Mouse (Mus musculus) granulocyte monocyte progenitor cell, adult 5-6 weeks (primary cell): Measurements from ENCODE around the gene Znrd1. TPM values are rescaled to one million over a fixed set of nuclear protein-coding genes. Genes with fewer than 3 reads are reported as not detected.

Experiments used
- ATAC-seq: replicated peaks from 2 replicates; pipeline ENCODE4 v1.8.0; 2016; ENCODE audit warnings: mild to moderate bottlenecking, moderate TSS enrichment, inconsistent platforms; ENCODE audit not compliant: poor library complexity, severe bottlenecking
- total RNA-seq, 2 experiments: library from RNA; stranded (forward) in 1 of 2; stranded (reverse) in 1 of 2; fragments of 200-712, 200-1000 nt in 1 of 2; fragments of >200 nt in 1 of 2; fragmentation: Nextera tagmentation in 1 of 2; gene quantifications; 2 replicates each; pipeline ENCODE4 v1.2.3; 2014 to 2017

Znrd1 gene
- total RNA-seq, 2 experiments from 2014 or later = 25.6 to 134 TPM

DNA sequence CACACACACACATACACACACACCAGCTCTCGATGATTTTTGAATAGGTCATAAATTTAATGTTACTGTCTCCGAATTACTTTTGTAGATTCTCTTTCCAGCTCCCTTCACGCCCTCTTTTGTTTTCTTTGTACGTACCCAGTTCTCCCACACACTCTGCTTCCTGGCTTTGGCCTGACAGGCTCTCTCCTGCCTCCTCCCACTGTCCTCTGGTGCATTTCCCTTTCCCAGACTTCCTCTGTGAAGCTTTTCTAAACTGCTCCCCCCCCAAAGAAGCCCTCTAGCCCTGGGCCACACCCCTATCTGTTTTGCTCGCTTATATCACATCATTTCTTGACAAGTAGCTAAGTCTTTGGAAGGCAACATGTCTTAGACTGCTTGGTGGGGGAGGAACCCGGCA is 28.1 kb downstream of the Znrd1 start:
- ATAC-seq = no peak

DNA sequence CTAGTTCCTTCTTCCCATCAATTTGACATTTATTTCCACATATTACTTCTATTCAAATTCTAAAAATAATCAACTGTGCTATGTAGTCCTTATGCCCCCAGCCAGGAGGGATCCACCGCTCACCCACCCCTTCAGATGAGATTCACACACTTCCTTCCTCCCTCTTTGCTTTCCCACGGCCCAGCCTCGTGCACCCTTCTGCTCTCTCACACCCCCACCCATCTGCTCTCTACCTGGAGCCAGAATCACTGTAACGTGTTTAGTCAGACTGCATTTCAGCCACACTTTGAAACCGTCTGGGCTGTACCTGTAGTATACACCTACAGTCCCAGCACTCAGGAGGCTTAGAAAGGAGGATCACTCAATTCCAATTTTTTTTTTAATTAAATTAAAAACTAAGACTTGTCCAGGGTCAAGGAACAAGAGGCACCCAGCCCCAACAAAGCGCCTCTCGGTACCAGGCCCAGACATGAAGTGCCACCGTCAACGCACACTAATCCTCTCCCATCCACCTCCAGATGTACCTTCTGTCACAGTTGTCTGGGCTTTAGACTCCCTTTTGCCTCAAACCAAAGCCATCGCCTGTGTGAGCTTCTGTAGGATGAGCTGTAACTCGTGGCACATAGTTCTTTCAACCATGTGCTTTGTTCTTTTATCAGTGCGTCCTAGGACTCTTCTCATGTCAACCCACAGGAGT is 29.0 kb downstream of the Znrd1 start:
- no peak for ATAC-seq

GRCm38 (mm10) chr17:36927496-36928120 is 30.8 kb downstream of the Znrd1 start:
- no peak for ATAC-seq

DNA sequence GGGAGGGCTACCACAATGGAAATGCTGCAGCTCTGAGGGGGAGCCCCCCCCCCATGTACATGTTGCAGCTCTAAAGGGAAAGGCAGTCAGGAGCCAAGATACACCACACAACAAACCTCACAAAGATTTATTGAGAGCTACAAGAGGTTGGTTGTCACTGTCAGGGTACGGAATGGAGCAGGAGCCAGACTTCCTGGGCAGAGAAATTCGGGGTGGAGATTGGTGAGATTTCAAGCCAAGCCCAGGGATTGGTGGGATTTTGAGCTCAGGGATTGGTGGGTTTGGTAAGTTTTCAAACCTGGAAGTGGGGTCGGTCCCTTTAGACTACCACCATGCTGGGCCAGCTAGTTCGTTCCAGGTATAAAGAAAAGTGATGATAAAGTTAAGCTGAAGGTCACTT is 34.9 kb downstream of the Znrd1 start:
- ATAC-seq = no peak

DNA sequence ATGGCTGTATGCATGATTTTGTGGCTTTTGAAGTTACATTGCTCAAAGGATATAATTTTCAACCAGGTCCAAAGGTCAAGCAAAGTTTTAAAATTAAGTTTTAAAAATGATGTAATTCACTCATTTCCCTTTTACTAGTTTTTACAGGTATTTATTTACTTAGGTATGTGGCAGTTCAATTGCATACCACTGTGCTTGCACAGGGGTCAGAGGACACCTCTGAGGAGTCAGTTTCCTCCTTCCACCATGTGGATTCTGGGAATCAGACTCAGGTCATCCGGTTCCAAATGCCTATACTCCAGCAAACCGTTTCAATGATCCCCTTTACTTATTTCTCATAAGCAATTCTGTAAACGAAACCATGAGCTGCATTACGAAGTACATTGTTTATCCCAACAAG is 35.6 kb downstream of the Znrd1 start:
- no peak for ATAC-seq

GRCm38 (mm10) chr17:36920239-36920638 is 38.1 kb downstream of the Znrd1 start:
- ATAC-seq = no peak

DNA sequence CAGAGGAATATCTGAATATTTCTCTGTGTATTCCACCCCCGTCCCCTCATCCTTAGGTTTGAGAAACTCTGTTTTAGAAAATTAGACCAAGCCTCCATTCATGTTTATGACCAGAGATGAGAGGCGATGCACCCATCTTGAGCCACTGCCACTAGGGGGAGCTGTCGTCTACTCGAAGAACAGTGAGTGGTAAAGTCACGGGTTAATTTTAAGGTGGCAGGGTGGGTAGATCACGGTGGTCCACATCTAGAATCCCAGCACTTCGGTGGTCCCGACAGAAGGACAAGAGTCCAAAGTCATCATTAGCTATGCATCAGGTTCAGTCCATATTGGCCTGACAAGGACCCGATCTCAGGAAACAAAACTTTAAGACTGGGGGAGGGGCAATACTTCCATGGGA is 43.3 kb downstream of the Znrd1 start:
- peak; percentile 62; the same call in 1 of the 2 replicates for ATAC-seq

DNA sequence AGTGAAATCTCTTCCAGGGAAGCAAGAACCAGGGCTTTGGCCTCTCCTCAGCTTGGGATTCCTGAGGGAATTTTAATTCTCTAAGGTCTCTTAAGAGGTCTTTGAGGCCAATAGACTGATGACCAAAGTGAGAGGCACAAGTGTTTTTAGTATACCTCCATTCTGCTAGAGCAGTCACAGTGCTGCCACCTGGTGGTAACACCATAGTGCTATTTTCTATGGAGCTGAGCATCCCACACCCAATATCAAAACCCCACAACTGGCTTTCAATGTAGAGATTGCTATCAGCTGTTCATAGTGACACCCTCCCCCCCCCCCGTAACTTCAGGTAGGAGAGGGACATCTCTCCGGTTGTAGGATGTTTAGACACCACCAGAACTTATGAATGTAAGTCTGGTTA is 44.3 kb downstream of the Znrd1 start:
- ATAC-seq = peak; percentile 77

GRCm38 (mm10) chr17:36912031-36912430 is 46.3 kb downstream of the Znrd1 start:
- ATAC-seq = no peak

- ATAC-seq = no peak
These were observed 48.6 kb downstream of the Znrd1 start for GRCm38 (mm10) chr17:36909802-36910201.

DNA sequence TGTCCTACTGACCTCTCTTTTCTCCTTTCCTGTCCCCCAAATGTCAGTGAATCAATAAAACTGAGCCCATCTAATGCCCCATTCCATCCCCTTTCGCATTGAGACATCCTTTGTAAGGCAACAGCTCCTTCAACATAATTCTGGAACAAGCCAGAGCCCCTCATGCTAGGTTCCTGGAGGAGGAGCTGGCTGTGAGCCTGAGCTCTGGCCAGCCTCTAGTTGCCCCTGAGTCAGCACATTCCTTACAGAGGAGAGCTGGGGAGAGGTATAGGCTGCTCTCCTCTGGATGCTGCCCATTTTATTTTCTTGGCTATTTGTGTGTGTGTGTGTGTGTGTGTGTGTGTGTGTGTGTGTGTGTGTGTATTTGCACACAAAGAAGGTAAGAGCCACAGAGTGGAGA is 50.1 kb downstream of the Znrd1 start:
- no peak for ATAC-seq

Other genes starting within 250 kb of the Znrd1 start
- not detected in 2 replicates for gene H2-M10.5, start 185.6 kb downstream of the Znrd1 start, total RNA-seq (2014; fragmentation: Nextera tagmentation)
- not detected in 2 replicates for gene H2-M10.5, start 185.6 kb downstream of the Znrd1 start, total RNA-seq (2017)
- not detected in 2 replicates for gene H2-M10.6, start 146.4 kb downstream of the Znrd1 start, total RNA-seq (2014; fragmentation: Nextera tagmentation)
- not detected in 2 replicates for gene H2-M10.6, start 146.4 kb downstream of the Znrd1 start, total RNA-seq (2017)
- 16.1 and 25.1 TPM in 2 replicates for gene Trim26, start 121.4 kb downstream of the Znrd1 start, total RNA-seq (2014; fragmentation: Nextera tagmentation)
- 8.4 and 11.9 TPM in 2 replicates for gene Trim26, start 121.4 kb downstream of the Znrd1 start, total RNA-seq (2017)
- gene Trim15, start 91.3 kb downstream of the Znrd1 start, total RNA-seq (2014; fragmentation: Nextera tagmentation) = not detected in 2 replicates
- not detected in 2 replicates for gene Trim15, start 91.3 kb downstream of the Znrd1 start, total RNA-seq (2017)
- gene Trim10, start 89.0 kb downstream of the Znrd1 start, total RNA-seq (2014; fragmentation: Nextera tagmentation) = not detected in 2 replicates
- gene Trim10, start 89.0 kb downstream of the Znrd1 start, total RNA-seq (2017) = 0.39 TPM in 1 of 2 replicates, not detected in the other
- gene Trim40, start 68.4 kb downstream of the Znrd1 start, total RNA-seq (2014; fragmentation: Nextera tagmentation) = not detected in 2 replicates
- not detected in 2 replicates for gene Trim40, start 68.4 kb downstream of the Znrd1 start, total RNA-seq (2017)
- not detected in 2 replicates for gene Trim31, start 60.4 kb downstream of the Znrd1 start, total RNA-seq (2014; fragmentation: Nextera tagmentation)
- not detected in 2 replicates for gene Trim31, start 60.4 kb downstream of the Znrd1 start, total RNA-seq (2017)
- not detected in 2 replicates for gene Rnf39, start 15.6 kb downstream of the Znrd1 start, total RNA-seq (2014; fragmentation: Nextera tagmentation)
- gene Rnf39, start 15.6 kb downstream of the Znrd1 start, total RNA-seq (2017) = not detected in 2 replicates
- 81.0 and 96.9 TPM in 2 replicates for gene Ppp1r11, start 6.8 kb downstream of the Znrd1 start, total RNA-seq (2014; fragmentation: Nextera tagmentation)
- gene Ppp1r11, start 6.8 kb downstream of the Znrd1 start, total RNA-seq (2017) = 91.6 and 110 TPM in 2 replicates
- gene Znrd1as, start within 50 bp of the Znrd1 start, total RNA-seq (2014; fragmentation: Nextera tagmentation) = 1.1 and 5.5 TPM in 2 replicates
- gene Znrd1as, start within 50 bp of the Znrd1 start, total RNA-seq (2017) = 9.1 and 11.2 TPM in 2 replicates
- not detected in 2 replicates for gene 2410137M14Rik, start 22.7 kb upstream of the Znrd1 start, total RNA-seq (2014; fragmentation: Nextera tagmentation)
- not detected in 2 replicates for gene 2410137M14Rik, start 22.7 kb upstream of the Znrd1 start, total RNA-seq (2017)
- not detected in 2 replicates for gene H2-M5, start 31.0 kb upstream of the Znrd1 start, total RNA-seq (2014; fragmentation: Nextera tagmentation)
- gene H2-M5, start 31.0 kb upstream of the Znrd1 start, total RNA-seq (2017) = not detected in 2 replicates
- gene Zfp57, start 42.6 kb upstream of the Znrd1 start, total RNA-seq (2014; fragmentation: Nextera tagmentation) = 1.2 TPM in 1 of 2 replicates, not detected in the other
- gene Zfp57, start 42.6 kb upstream of the Znrd1 start, total RNA-seq (2017) = 0.57 TPM in 1 of 2 replicates, not detected in the other
- not detected in 2 replicates for gene Mog, start 64.8 kb upstream of the Znrd1 start, total RNA-seq (2014; fragmentation: Nextera tagmentation)
- gene Mog, start 64.8 kb upstream of the Znrd1 start, total RNA-seq (2017) = not detected in 2 replicates
- 1.3 and 2.0 TPM in 2 replicates for gene Gabbr1, start 87.4 kb upstream of the Znrd1 start, total RNA-seq (2014; fragmentation: Nextera tagmentation)
- gene Gabbr1, start 87.4 kb upstream of the Znrd1 start, total RNA-seq (2017) = 0.57 and 1.7 TPM in 2 replicates
- gene Olfr90, start 129.9 kb upstream of the Znrd1 start, total RNA-seq (2014; fragmentation: Nextera tagmentation) = not detected in 2 replicates
- not detected in 2 replicates for gene Olfr90, start 129.9 kb upstream of the Znrd1 start, total RNA-seq (2017)
- not detected in 2 replicates for gene Olfr91, start 139.7 kb upstream of the Znrd1 start, total RNA-seq (2014; fragmentation: Nextera tagmentation)
- not detected in 2 replicates for gene Olfr91, start 139.7 kb upstream of the Znrd1 start, total RNA-seq (2017)
- gene Olfr92, start 161.5 kb upstream of the Znrd1 start, total RNA-seq (2014; fragmentation: Nextera tagmentation) = not detected in 2 replicates
- not detected in 2 replicates for gene Olfr92, start 161.5 kb upstream of the Znrd1 start, total RNA-seq (2017)
- gene Olfr93, start 202.9 kb upstream of the Znrd1 start, total RNA-seq (2014; fragmentation: Nextera tagmentation) = not detected in 2 replicates
- not detected in 2 replicates for gene Olfr93, start 202.9 kb upstream of the Znrd1 start, total RNA-seq (2017)
- gene Ubd, start 235.3 kb upstream of the Znrd1 start, total RNA-seq (2014; fragmentation: Nextera tagmentation) = not detected in 2 replicates
- not detected in 2 replicates for gene Ubd, start 235.3 kb upstream of the Znrd1 start, total RNA-seq (2017)
- not detected in 2 replicates for gene Olfr94, start 242.4 kb upstream of the Znrd1 start, total RNA-seq (2014; fragmentation: Nextera tagmentation)
- not detected in 2 replicates for gene Olfr94, start 242.4 kb upstream of the Znrd1 start, total RNA-seq (2017)